Mouse (Mus musculus) heart, adult 2 months (tissue): Measurements from ENCODE around the gene Tbx6. TPM values are rescaled to one million over a fixed set of nuclear protein-coding genes. Genes with fewer than 3 reads are reported as not detected.

Experiments used
- DNase-seq, 2 experiments: peaks; one replicate each; pipeline ENCODE4 v3.0.0; 2021
- H3K27ac ChIP-seq: fragments of 200-600 bp; 2 replicates; pipeline ENCODE4 v1.8.1; 2022
- H3K27me3 ChIP-seq: fragments of 200-500 bp; 2 replicates; pipeline ENCODE4 v1.6.1; 2012; ENCODE audit warnings: mild to moderate bottlenecking, low read length, inconsistent platforms, mixed read lengths; ENCODE audit not compliant: control insufficient read depth, insufficient read depth
- H3K36me3 ChIP-seq: fragments of 200-500 bp; 2 replicates; pipeline ENCODE4 v1.6.1; 2012; ENCODE audit warnings: low read length, inconsistent platforms; ENCODE audit not compliant: control insufficient read depth, insufficient read depth
- H3K4me1 ChIP-seq: fragments of 200-500 bp; 2 replicates; pipeline ENCODE4 v1.6.1; 2011; ENCODE audit warnings: low read length; ENCODE audit not compliant: control insufficient read depth, insufficient read depth
- H3K4me3 ChIP-seq: fragments of 200-600 bp; 2 replicates; pipeline ENCODE4 v1.8.1; 2022
- H3K79me2 ChIP-seq: fragments of 200-500 bp; replicated peaks from 2 replicates; pipeline ENCODE4 v1.6.1; 2012; ENCODE audit warnings: mild to moderate bottlenecking, inconsistent platforms, low read length, moderate library complexity, mixed read lengths; ENCODE audit not compliant: control insufficient read depth, insufficient read depth
- H3K9ac ChIP-seq: fragments of 200-500 bp; 2 replicates; pipeline ENCODE4 v1.6.1; 2012; ENCODE audit warnings: low read depth, mild to moderate bottlenecking, control low read depth, inconsistent platforms, low read length, mixed read lengths
- CTCF ChIP-seq: fragments of 200-600 bp; IDR thresholded peaks from 2 replicates; pipeline ENCODE4 v1.8.1; 2022; ENCODE audit warnings: antibody characterized with exemption, mild to moderate bottlenecking, moderate library complexity
- EP300 ChIP-seq: fragments of 200-500 bp; IDR thresholded peaks from 2 replicates; pipeline ENCODE4 v1.6.1; 2011; ENCODE audit warnings: low read depth, low read length, control low read depth; ENCODE audit not compliant: insufficient read depth
- POLR2A ChIP-seq: fragments of 200-500 bp; IDR thresholded peaks from 2 replicates; pipeline ENCODE4 v1.6.1; 2011; ENCODE audit warnings: mild to moderate bottlenecking, low read depth, low read length, control low read depth; ENCODE audit not compliant: insufficient read depth
- WGBS: fragments of 180-500 bp; shearing (Covaris S2); methylation state at CpG from one replicate; pipeline ENCODE4 v1.1.7; 2018; 5-methylcytosine and 5-hydroxymethylcytosine counted together
- intact Hi-C: fragments of 180-260 bp; cut with DNase I; formaldehyde crosslinking; loops from one replicate; pipeline ENCODE4 v1.15.1; 2025
- polyA plus RNA-seq: library from polyadenylated mRNA; depleted of rRNA; stranded (reverse); fragments of >200 nt; gene quantifications from 2 replicates; pipeline ENCODE4 v1.2.3, GENCODE M21; 2012
- total RNA-seq, 2 experiments: library from RNA; stranded (reverse); gene quantifications; 2 replicates each; pipeline ENCODE4 v1.2.3; 2021

Gene Tbx6
- total and polyA plus RNA-seq, 3 experiments = 0.44 to 2.9 (median 0.66) TPM

GRCm38 (mm10) chr7:126818818-126819217, 37.5 kb downstream of the Tbx6 start:
- H3K36me3 ChIP-seq = no peaks in the 10 kb centered on the region
- no peak overlapping the region for H3K4me3 ChIP-seq
- H3K4me1 ChIP-seq = peaks cover 6% of the 10 kb centered on the region
- intact Hi-C loops = no loop called here
- H3K27me3 ChIP-seq = no peaks in the 10 kb centered on the region
- WGBS = 25% methylated on average over 1 of the region's 1 CpGs
- no peak for DNase-seq
- H3K27ac ChIP-seq = no peak overlapping the region
- no peaks in the 10 kb centered on the region for H3K79me2 ChIP-seq
- no peak for TF ChIP-seq POLR2A
- TF ChIP-seq CTCF = peak; percentile 39
- no peak for TF ChIP-seq EP300
- no peak overlapping the region for H3K9ac ChIP-seq

GRCm38 (mm10) chr7:126821835-126822511, 40.7 kb downstream of the Tbx6 start:
- 24% methylated on average over 7 of the region's 7 CpGs for WGBS
- intact Hi-C loops = loop anchor here (2.0 to 5.0 kb wide), 3 partner anchors 23 to 140 kb away; no protein-coding TSS in a partner anchor

GRCm38 (mm10) chr7:126822741-126823140, 41.5 kb downstream of the Tbx6 start:
- intact Hi-C loops = loop anchor here (2.0 to 5.0 kb wide), 3 partner anchors 24 to 140 kb away; no protein-coding TSS in a partner anchor
- peak; percentile 45 to 59 for DNase-seq
- 20% methylated on average over 9 of the region's 9 CpGs for WGBS
- TF ChIP-seq EP300 (no peak), POLR2A (peak; percentile 42)
- H3K36me3 ChIP-seq = no peaks in the 10 kb centered on the region
- H3K79me2 ChIP-seq = no peaks in the 10 kb centered on the region
- H3K27me3 ChIP-seq = no peaks in the 10 kb centered on the region
- H3K4me1 ChIP-seq = peaks cover 8% of the 10 kb centered on the region
- peak overlapping the region; percentile 24 for H3K9ac ChIP-seq
- H3K4me3 ChIP-seq = peak overlapping the region; percentile 51; the same call in 1 of the 2 replicates
- H3K27ac ChIP-seq = peak overlapping the region; percentile 81

More at GRCm38 (mm10) chr7:126821835-126822511, 40.7 kb downstream of the Tbx6 start:
- TF ChIP-seq CTCF (peak; percentile 100), EP300 (peak; percentile 83), POLR2A (peak; percentile 48; the same call in 1 of the 2 replicates)
- no peak overlapping the region for H3K4me3 ChIP-seq
- no peaks in the 10 kb centered on the region for H3K36me3 ChIP-seq
- peaks cover 8% of the 10 kb centered on the region for H3K4me1 ChIP-seq
- H3K79me2 ChIP-seq = no peaks in the 10 kb centered on the region
- H3K27ac ChIP-seq = peak overlapping the region; percentile 81
- peak overlapping the region; percentile 24 for H3K9ac ChIP-seq
- peak; percentile 82 to 88 for DNase-seq
- no peaks in the 10 kb centered on the region for H3K27me3 ChIP-seq

GRCm38 (mm10) chr7:126823202-126823711, 42.0 kb downstream of the Tbx6 start:
- Histone ChIP-seq H3K9ac (peak overlapping the region; percentile 88), H3K4me3 (peak overlapping the region; percentile 51), H3K36me3 (no peaks in the 10 kb centered on the region), H3K79me2 (no peaks in the 10 kb centered on the region), H3K27me3 (no peaks in the 10 kb centered on the region), H3K4me1 (peaks cover 8% of the 10 kb centered on the region), H3K27ac (peak overlapping the region; percentile 81)
- TF ChIP-seq POLR2A (no peak), EP300 (no peak), CTCF (no peak)
- 3% methylated on average over 16 of the region's 19 CpGs for WGBS
- intact Hi-C loops = loop anchor here (2.0 to 5.0 kb wide), 3 partner anchors 24 to 139 kb away; no protein-coding TSS in a partner anchor
- DNase-seq = peak in 1 of 2 experiments; percentile 30

GRCm38 (mm10) chr7:126823940-126824339, 42.7 kb downstream of the Tbx6 start:
- no peak overlapping the region for H3K4me3 ChIP-seq
- DNase-seq = no peak

GRCm38 (mm10) chr7:126825403-126825802, 44.1 kb downstream of the Tbx6 start:
- H3K9ac ChIP-seq = no peak overlapping the region
- H3K4me1 ChIP-seq = peaks cover 8% of the 10 kb centered on the region
- intact Hi-C loops = no loop called here
- WGBS = 26% methylated on average over 8 of the region's 8 CpGs
- no peaks in the 10 kb centered on the region for H3K79me2 ChIP-seq
- TF ChIP-seq EP300 (no peak), CTCF (no peak), POLR2A (no peak)
- H3K4me3 ChIP-seq = no peak overlapping the region
- DNase-seq = no peak
- H3K27ac ChIP-seq = no peak overlapping the region
- H3K36me3 ChIP-seq = no peaks in the 10 kb centered on the region
- H3K27me3 ChIP-seq = no peaks in the 10 kb centered on the region

More at GRCm38 (mm10) chr7:126823940-126824339, 42.7 kb downstream of the Tbx6 start:
- H3K4me1 ChIP-seq = peaks cover 8% of the 10 kb centered on the region
- H3K9ac ChIP-seq = 0 out of 2 replicates have a peak overlapping the region, but pooled peaks have one; percentile 8
- no peaks in the 10 kb centered on the region for H3K36me3 ChIP-seq
- TF ChIP-seq POLR2A (no peak), EP300 (no peak), CTCF (no peak)
- intact Hi-C loops = loop anchor here (2.0 to 5.0 kb wide), 3 partner anchors 25 to 138 kb away; no protein-coding TSS in a partner anchor
- H3K79me2 ChIP-seq = no peaks in the 10 kb centered on the region
- WGBS = 33% methylated on average over 10 of the region's 10 CpGs
- H3K27ac ChIP-seq = no peak overlapping the region
- no peaks in the 10 kb centered on the region for H3K27me3 ChIP-seq
